Mouse (Mus musculus) cerebellum, adult 2 months (tissue): ENCODE measurements at regions not wholly inside any gene's neighbourhood (a gene's known extent, or its start where the extent isn't known, plus 50 kb on each side); places are given as distances from the start of the nearest gene placed in this dataset.

Source experiments
- DNase-seq, 2 experiments: peaks; one replicate each; pipeline ENCODE4 v3.0.0; 2021
- H3K27ac ChIP-seq: fragments of 200-500 bp; 2 replicates; pipeline ENCODE4 v1.5.1; 2012; ENCODE audit warnings: low read length, control low read depth, inconsistent platforms; ENCODE audit not compliant: insufficient read depth
- H3K27me3 ChIP-seq: fragments of 200-500 bp; 2 replicates; pipeline ENCODE4 v1.6.1; 2012; ENCODE audit warnings: inconsistent platforms, mild to moderate bottlenecking, low read length, moderate library complexity; ENCODE audit not compliant: control insufficient read depth, insufficient read depth
- H3K4me1 ChIP-seq: fragments of 200-500 bp; 2 replicates; pipeline ENCODE4 v1.6.1; 2011; ENCODE audit warnings: low read length; ENCODE audit not compliant: control insufficient read depth, insufficient read depth
- H3K4me3 ChIP-seq: fragments of 200-500 bp; replicated peaks from 2 replicates; pipeline ENCODE3; 2011; ENCODE audit warnings: mild to moderate bottlenecking, low read depth, low read length, control low read depth; ENCODE audit not compliant: insufficient read depth
- CTCF ChIP-seq: fragments of 200-500 bp; IDR thresholded peaks from 2 replicates; pipeline ENCODE4 v1.5.1; 2011; ENCODE audit warnings: low read depth, mild to moderate bottlenecking, control low read depth, low read length, moderate library complexity, borderline replicate concordance; ENCODE audit not compliant: insufficient read depth
- POLR2A ChIP-seq: fragments of 200-500 bp; IDR thresholded peaks from 2 replicates; pipeline ENCODE4 v1.6.1; 2011; ENCODE audit warnings: low read length, control low read depth, borderline replicate concordance; ENCODE audit not compliant: insufficient read depth
- WGBS: fragments of 180-500 bp; shearing (Covaris S2); methylation state at CpG from one replicate; pipeline ENCODE4 v1.1.7; 2018; 5-methylcytosine and 5-hydroxymethylcytosine counted together

DNA sequence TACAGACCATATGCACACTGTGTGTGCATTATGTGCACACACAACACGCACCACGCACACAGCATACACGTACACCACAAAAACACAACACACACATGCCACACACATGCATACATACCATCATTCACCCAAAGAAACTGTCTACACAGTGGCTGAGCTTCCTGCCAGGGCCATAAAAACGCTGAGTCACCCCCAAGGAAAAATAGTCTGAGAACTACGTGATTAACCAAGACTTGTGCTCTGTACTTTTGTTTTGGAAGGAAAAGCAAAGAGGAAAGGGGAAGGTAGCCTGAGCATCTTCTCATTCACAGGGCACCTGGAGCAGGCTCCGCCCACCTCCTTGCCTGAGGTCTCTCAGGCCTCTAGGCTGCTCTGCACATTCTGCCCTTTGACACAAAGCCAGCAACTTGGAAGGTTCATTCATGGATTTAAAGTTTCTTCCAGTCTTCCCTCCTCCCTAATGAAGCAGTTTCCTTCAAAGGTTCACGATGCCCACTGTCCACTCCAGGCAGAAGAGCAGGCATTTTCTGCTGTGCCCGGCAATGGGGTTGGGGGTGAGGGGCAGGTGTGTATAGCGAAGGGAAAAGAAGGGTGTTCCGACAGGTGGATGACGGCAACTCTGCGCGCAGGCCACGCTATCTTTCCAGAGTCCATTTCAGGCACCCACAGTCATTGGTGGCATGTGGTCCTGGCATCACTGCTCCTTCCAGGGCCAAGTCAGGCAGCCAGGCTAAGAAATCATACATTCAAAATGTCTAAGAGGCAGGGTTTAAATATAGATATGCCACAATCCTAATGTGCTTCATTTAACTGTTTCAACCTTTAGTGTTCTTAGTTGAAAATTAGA lies 333.9 kb downstream of the 1500009L16Rik start:
- WGBS = 76% methylated on average over 14 of the region's 14 CpGs
- TF ChIP-seq POLR2A (no peak), CTCF (no peak)

GRCm38 (mm10) chr10:84058301-84058700 lies 335.6 kb downstream of the 1500009L16Rik start:
- H3K4me3 ChIP-seq = no peak overlapping the region
- peaks cover 52% of the 10 kb centered on the region for H3K4me1 ChIP-seq
- WGBS = 100% methylated on average over 2 of the region's 2 CpGs
- no peak for DNase-seq
- no peaks in the 10 kb centered on the region for H3K27me3 ChIP-seq
- TF ChIP-seq POLR2A (no peak), CTCF (no peak)
- H3K27ac ChIP-seq = no peak overlapping the region

More for the DNA sequence above, 333.9 kb downstream of the 1500009L16Rik start:
- H3K4me1 ChIP-seq = peaks cover 60% of the 10 kb centered on the region
- H3K27ac ChIP-seq = no peak overlapping the region
- H3K4me3 ChIP-seq = no peak overlapping the region
- H3K27me3 ChIP-seq = no peaks in the 10 kb centered on the region
- peak in 1 of 2 experiments; percentile 22 for DNase-seq

DNA sequence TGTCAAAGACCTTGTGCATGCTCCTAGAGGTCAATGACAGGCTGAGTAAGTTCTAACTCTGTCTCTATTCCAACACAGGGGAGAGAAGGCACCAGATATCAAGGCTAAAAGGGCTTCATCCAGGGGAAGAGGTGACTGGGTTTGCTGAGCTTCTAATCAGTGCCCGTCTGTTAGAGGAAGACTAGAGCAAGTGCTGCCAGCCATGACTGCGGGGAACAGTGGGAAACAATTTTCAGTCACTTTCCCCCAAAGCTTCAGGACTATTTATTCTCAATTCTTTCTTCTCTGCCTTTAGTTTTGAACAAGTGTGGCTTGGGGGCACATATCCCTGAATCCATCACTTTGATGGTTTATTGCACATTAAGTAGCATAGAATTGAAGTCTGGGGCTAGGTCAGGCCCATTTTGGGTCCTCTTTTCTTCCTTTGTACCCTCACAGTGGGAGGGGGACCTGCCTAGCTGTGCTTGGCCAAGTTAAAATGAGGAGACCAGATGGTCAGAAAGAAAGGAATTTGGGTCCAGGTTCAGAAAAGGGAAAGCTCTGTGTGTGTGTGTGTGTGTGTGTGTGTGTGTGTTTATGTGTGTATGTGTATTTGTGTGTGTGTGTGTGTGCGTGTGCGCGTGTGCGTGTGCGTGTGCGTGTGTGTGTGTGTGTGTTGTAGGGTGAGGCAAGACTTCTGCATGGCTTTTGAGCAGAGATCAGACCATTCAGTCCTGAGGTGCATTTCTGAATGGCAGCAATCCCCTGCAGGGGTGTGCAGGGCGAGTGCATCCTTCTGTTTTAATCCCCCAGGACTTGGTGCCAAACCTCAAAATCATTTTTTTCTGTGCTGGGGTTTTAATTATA lies 337.2 kb downstream of the 1500009L16Rik start:
- no peaks in the 10 kb centered on the region for H3K27me3 ChIP-seq
- TF ChIP-seq POLR2A = no peak
- no peak for TF ChIP-seq CTCF
- H3K4me3 ChIP-seq = no peak overlapping the region
- H3K27ac ChIP-seq = peak overlapping the region; percentile 55
- DNase-seq = peak; percentile 72 to 80
- H3K4me1 ChIP-seq = peaks cover 44% of the 10 kb centered on the region
- 4% methylated on average over 8 of the region's 9 CpGs for WGBS

GRCm38 (mm10) chr10:84060492-84061218 lies 338.0 kb downstream of the 1500009L16Rik start:
- Histone ChIP-seq H3K27ac (peak overlapping the region; percentile 55), H3K4me3 (no peak overlapping the region), H3K27me3 (no peaks in the 10 kb centered on the region), H3K4me1 (peaks cover 37% of the 10 kb centered on the region)
- TF ChIP-seq POLR2A (no peak), CTCF (no peak)
- peak; percentile 90 to 92 for DNase-seq
- WGBS = 3% methylated on average over 7 of the region's 7 CpGs

- TF ChIP-seq POLR2A (no peak), CTCF (no peak)
- no peak overlapping the region for H3K4me3 ChIP-seq
- H3K27me3 ChIP-seq = no peaks in the 10 kb centered on the region
- H3K4me1 ChIP-seq = no peaks in the 10 kb centered on the region
- H3K27ac ChIP-seq = no peak overlapping the region
- WGBS = 70% methylated on average over 4 of the region's 4 CpGs
- DNase-seq = no peak
Observed at GRCm38 (mm10) chr10:84067052-84067650, 344.5 kb downstream of the 1500009L16Rik start.

DNA sequence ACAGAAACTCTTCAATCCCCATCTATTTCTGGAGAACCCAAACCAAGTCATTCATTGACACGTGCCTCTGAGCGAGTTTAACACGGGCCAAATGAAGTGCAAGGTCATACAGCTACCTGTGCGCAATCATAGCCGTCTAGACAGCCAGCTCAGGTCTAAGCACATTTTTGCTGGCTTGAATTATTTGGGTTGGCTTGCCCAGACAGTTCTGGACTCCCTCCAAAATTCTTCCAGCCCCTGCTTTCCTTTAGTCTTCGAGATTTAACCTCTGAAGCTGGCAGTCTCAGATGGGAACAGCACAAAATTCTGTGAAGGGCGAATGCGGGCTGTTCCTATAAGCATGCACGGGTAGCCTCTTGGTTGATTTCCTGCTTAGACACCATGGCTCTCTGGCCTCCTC lies 347.1 kb downstream of the 1500009L16Rik start:
- Histone ChIP-seq H3K27ac (no peak overlapping the region), H3K4me3 (no peak overlapping the region), H3K4me1 (no peaks in the 10 kb centered on the region), H3K27me3 (no peaks in the 10 kb centered on the region)
- DNase-seq = no peak
- TF ChIP-seq POLR2A (no peak), CTCF (no peak)
- WGBS = 65% methylated on average over 9 of the region's 9 CpGs

GRCm38 (mm10) chr10:84072866-84073483 lies 350.3 kb downstream of the 1500009L16Rik start:
- TF ChIP-seq POLR2A = no peak
- TF ChIP-seq CTCF = no peak
- WGBS = 64% methylated on average over 12 of the region's 12 CpGs
- Histone ChIP-seq H3K27me3 (no peaks in the 10 kb centered on the region), H3K27ac (no peak overlapping the region), H3K4me3 (no peak overlapping the region), H3K4me1 (no peaks in the 10 kb centered on the region)
- DNase-seq = no peak
